Mouse (Mus musculus) heart, adult 8-10 months (tissue): Measurements from ENCODE around the gene Taf15. TPM values are rescaled to one million over a fixed set of nuclear protein-coding genes. Genes with fewer than 3 reads are reported as not detected.
A peak's percentile ranks its signal among the peaks of the same experiment; 100 is the strongest.

ENCODE experiments used
- DNase-seq: peaks from one replicate; pipeline ENCODE4 v3.0.0; 2022; ENCODE audit warnings: low spot score
- total RNA-seq, 4 experiments: library from RNA; stranded (reverse); gene quantifications; 2 replicates each; pipeline ENCODE4 v1.2.4; 2022

The Taf15 gene
- total RNA-seq, 4 experiments from 2014 or later, result 35.5 to 42.1 (median 38.4) TPM

DNA sequence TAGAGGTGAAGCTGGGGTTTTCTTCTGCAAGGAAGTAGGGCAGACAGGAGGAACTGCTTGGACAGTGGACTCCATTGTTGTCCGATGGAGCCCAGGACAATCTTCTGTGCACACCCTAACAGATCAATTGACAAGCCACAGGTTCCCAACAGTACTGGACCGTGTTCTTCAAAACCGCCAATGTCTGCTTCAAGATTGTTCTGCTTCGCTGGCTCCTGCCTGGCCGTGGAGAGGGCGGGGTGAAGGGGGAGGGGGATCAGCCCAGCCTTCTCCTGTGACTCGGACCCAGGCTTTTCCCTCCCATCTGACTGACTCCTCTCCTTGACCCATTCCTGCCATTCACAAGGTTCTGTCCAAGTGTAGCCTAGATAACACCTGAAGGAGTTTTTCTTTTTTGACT is 15.6 kb upstream of the Taf15 start:
- no peak for DNase-seq

- no peak for DNase-seq
Measured at GRCm38 (mm10) chr11:83457912-83458601, 14.8 kb upstream of the Taf15 start.

DNA sequence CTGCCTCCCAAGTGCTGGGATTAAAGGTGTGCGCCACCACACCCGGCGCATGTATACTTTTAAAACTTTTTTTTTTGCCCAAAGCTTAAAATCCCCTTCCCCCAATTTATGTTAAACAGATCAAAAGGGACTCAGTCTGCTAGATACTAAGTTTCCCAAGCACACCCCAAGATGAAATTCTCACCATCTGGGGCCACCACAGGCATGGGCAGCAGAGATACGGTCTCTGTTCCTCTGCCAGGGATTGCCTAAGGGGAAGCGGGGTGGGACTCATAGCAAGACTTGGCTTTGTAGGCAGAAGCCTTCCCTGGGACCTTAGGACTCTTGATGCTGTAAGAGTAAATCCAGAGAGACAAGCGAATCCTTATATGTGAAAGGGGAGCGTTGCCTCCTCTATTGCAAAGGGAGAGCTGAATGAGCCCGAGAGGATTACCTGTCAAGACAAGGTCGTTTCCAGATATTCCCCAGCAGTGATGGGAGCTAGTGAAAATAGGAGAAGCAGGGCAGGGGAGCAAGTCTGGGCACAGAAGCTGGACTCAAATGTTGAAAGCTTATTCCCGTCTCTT is 11.3 kb upstream of the Taf15 start:
- no peak for DNase-seq

GRCm38 (mm10) chr11:83462711-83463244 is 10.1 kb upstream of the Taf15 start, which contains the start of gene Mmp28:
Mmp28 (minus strand) TSS chr11:83463071.
- DNase-seq, result peak; percentile 68

DNA sequence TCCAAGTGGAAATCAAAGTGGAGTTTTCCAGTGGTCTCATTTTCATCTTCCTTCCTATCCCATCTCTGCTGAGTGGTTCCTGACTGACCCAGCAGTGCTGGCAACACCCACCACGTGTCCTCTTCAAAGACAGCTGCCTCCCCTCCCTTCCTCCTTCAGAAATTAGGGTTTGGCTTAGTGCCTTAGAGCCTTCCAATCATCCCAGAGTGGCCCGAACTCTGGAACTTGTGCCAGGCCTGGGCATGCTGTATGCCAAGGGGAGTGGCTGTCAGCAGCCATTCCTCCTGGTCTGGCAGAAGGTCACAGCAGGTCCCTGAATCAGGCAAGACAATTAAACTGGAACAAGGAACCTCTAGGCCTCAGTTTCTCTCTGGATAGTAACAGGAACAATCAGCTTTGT is 6.9 kb upstream of the Taf15 start:
- DNase-seq, result peak; percentile 65

- DNase-seq, result peak; percentile 82
Measured at GRCm38 (mm10) chr11:83467120-83467652, 5.7 kb upstream of the Taf15 start.

- no peak for DNase-seq
Measured at GRCm38 (mm10) chr11:83468765-83469164, 4.1 kb upstream of the Taf15 start.

DNA sequence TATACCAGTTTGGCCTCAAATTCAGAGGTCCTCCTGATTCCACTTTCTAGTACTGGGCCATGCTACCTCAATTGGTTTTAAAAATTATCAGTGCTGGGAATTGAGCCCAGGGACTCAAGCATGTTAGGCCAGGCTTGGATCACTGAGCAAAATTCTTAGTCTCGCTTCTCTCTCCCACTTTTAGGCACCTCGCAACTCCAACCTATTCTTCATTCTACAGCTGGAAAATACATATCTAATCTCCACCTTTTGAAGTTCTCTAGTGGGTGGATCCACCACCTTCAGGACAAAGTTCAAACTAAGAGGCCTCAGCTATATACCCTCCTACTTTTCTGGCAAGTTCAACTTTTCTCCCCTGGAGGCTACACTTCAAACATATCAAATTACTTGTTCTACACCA is 1.1 kb upstream of the Taf15 start:
- DNase-seq, result no peak

GRCm38 (mm10) chr11:83473235-83474016 is 540 bp downstream of the Taf15 start:
- DNase-seq, result no peak

DNA sequence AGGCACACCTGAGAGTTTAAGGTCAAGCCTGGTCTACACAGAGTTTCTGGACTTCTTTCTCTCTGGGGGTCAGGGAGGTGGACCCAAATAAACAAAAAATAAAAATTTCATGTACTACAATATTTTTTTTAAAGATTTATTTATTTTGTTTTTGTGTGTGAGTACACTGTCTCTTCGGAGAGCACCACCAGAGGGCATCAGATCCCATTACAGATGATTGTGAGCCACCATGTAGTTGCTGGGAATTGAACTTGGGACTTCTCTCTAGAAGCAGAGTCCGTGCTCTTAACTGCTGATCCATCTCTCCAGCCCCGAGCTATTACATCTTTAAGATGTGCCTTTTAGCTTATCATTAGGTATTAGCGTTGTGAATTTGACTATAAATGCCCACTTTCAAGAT is 18.6 kb downstream of the Taf15 start:
- no peak for DNase-seq

- DNase-seq, result no peak
Measured at GRCm38 (mm10) chr11:83495571-83495970, 22.7 kb downstream of the Taf15 start.

- no peak for DNase-seq
Measured at GRCm38 (mm10) chr11:83504308-83504707, 31.4 kb downstream of the Taf15 start.

DNA sequence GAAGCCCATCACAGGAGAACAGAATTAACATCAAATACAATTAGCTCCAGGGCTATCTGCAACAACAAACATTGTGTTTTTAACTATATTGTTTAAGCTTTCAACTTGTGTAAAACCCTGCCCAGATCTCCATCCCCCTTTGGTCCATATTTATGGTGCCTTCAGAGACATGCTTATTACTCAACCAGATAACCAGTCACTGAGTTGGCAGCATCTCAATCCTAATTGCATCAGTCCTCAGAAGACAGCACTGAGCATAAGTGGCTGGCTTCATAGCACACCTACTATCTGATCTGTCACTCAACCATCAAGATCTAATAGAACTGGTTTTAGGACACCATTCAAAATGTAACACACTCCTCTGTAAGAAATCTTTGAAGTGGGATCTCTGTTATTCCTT is 36.6 kb downstream of the Taf15 start:
- no peak for DNase-seq

DNA sequence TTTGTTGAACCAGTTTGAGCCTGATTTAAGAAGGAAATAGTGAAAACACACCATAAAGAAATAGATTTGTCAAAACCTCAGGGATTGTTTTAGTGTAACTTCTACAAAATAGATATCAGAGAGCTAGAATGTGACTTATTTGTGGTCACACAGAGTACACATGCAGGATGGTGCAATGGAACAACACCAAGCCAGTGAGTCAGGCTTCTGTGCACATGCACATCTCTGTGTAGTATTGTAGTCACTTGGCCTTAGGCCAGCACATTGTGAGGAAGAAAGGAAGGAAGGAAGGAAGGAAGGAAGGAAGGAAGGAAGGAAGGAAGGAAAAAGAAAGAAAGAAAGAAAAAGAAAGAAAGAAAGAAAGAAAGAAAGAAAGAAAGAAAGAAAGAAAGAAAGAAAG is 44.3 kb downstream of the Taf15 start:
- DNase-seq, result no peak

GRCm38 (mm10) chr11:83518371-83518770 is 45.5 kb downstream of the Taf15 start:
- DNase-seq, result no peak

DNA sequence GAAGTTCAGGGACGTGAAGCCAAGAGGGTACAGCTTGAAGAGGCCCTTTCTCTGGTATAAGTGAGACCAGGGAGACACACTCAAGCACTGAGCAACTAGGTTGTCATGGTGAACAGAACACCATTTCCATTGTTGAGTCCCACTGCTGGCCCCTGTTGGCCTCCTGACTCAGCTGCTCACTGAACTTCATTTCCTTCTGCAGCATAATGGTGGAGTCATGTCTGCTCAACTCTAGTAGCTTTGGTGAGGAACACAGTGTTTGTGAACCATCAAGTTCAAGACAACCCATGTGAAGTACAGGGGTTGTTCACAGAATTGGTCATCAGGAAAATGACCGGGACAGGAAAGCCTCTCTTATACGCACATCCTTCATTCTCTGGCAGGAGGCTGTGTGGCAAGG is 49.2 kb downstream of the Taf15 start, which contains the start of gene Heatr9:
Gene Heatr9 (minus strand): TSS at position 101 of the 400 bp plus-strand sequence.
- no peak for DNase-seq

DNA sequence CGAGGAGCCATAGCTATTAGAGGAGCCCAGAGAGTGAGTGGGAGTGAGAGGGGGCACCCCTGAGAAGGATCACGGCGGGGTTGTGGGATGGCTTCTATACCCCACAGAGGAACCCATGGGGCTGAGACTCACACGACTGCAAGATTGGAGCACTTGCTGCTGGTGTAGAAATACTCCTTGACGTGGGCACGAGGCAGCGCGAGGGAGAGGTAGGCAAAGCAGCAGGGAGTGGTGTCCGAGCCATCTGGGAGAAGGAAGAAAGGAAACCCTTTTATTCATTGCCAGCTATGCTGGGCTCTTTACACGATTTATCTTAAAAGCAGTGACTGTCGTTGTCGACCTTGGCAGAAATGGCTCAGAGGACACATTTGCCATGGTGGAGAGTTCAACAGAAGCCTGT is 56.1 kb downstream of the Taf15 start:
- no peak for DNase-seq

DNA sequence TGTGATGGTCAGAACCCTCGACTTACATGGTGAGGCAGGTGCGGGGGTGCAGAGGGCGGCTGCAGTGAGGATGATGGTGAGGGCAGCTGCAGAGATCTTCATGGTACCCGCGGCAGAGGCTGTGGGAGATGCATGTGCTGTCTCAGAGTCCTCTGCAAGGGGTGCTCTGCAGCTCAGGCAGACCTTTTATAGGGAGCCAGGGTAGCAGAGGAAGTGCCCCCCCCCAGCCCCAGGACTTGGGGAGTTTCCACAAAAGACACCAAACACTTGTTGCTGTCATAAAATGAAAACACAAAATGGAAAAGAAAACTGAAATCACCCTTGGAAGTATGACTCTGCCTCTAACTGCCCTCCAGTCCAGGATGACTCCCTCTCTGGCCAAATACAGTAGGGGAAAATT is 57.5 kb downstream of the Taf15 start, which contains the start of gene Ccl5:
Gene Ccl5 (minus strand): TSS at position 159 of the 400 bp plus-strand sequence.
- no peak for DNase-seq

DNA sequence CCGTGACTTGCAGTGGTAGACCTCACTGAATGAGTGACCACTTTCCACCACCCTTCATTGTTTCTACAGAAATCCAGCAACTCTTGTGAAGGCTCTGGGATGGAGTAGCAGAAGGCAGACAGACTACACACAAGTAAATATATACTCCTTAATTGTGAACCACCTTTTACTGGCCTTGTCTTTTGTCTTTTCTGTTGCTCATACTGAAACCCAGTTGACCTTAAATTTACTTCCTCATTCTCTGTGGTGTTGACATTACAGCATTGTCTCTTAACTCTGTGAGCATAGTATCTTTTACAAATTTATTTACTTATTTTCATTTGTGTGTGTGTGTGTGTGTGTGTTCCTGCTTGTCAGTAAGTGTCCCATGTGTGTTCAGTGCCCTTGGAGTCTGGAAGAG is 60.3 kb downstream of the Taf15 start:
- DNase-seq, result no peak

GRCm38 (mm10) chr11:83534143-83534542 is 61.3 kb downstream of the Taf15 start:
- no peak for DNase-seq

DNA sequence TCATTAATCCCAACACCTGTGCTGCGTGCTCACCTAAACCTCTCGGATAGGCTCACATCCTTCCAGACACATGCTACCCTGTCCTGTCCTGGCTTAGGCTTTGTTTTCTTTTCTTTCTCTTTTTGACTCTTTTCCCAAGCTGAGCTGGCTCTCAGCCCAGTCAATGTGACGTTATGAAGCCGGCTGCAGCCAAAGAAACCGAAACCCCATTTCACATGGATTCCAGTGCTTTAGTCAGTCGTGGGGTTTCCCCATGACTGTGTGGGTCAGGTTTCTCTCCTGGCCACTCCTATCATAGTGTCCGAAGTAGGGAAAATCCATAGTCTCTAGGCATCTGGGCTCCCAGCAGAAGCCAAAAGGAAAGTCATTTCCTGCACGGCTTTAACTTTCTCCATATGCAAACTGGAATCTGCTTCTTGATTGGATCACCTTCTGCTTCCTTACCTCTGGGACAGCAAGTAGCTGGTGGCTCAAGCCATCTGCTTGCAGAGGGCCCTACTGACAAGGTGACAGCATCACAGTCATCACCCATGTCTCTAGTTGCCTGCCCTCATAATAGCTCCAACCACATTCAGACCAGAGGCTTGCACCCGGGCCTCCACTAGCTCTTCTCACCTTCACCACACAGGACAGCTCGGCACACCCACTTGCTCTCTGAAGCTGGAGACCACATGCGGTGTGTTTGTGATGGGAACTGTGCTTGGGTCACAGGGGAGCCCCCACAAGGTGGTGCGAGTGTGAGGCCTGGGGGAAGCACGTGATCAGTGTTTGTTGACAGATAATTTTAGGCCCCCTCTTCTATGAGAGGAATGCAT is 61.9 kb downstream of the Taf15 start:
- peak; percentile 86 for DNase-seq
